Mouse (Mus musculus): ENCODE measurements at regions not wholly inside any gene's neighbourhood (a gene's known extent, or its start where the extent isn't known, plus 50 kb on each side); places are given as distances from the start of the nearest gene placed in this dataset.

GRCm38 (mm10) chr2:48733936-48734335 is 80.0 kb upstream of the Acvr2a start:
- TF ChIP-seq POLR2A (IDR thresholded peaks at IDR 0.05; ENCODE audit: borderline replicate concordance, control insufficient read depth, low read depth, low read length) (no peak), CTCF (IDR thresholded peaks at IDR 0.05; ENCODE audit: control insufficient read depth, insufficient read depth, low read length) (no peak)
- WGBS, result 64% methylated on average over 1 of the region's 1 CpGs
- H3K4me3 ChIP-seq (replicated peaks; ENCODE audit: control insufficient read depth, low read depth, low read length), result no peak overlapping the region

GRCm38 (mm10) chr2:48734521-48734920 is 79.4 kb upstream of the Acvr2a start:
- WGBS, result 74% methylated on average over 6 of the region's 6 CpGs
- H3K4me1 ChIP-seq (ENCODE audit: control insufficient read depth, insufficient read depth, low read length), result no peaks in the 10 kb centered on the region
- no peak for TF ChIP-seq POLR2A (IDR thresholded peaks at IDR 0.05; ENCODE audit: borderline replicate concordance, control insufficient read depth, low read depth, low read length)
- TF ChIP-seq CTCF (IDR thresholded peaks at IDR 0.05; ENCODE audit: control insufficient read depth, insufficient read depth, low read length), result no peak
- no peak overlapping the region for H3K4me3 ChIP-seq (replicated peaks; ENCODE audit: control insufficient read depth, low read depth, low read length)
- no peak overlapping the region for H3K27ac ChIP-seq (ENCODE audit: control insufficient read depth, insufficient read depth, low read depth, low read length, poor library complexity)

More at GRCm38 (mm10) chr2:48733936-48734335, 80.0 kb upstream of the Acvr2a start:
- no peaks in the 10 kb centered on the region for H3K4me1 ChIP-seq (ENCODE audit: control insufficient read depth, insufficient read depth, low read length)
- H3K27ac ChIP-seq (ENCODE audit: control insufficient read depth, insufficient read depth, low read depth, low read length, poor library complexity), result no peak overlapping the region

GRCm38 (mm10) chr2:48736312-48736711 is 77.6 kb upstream of the Acvr2a start:
- WGBS, result 77% methylated on average over 2 of the region's 2 CpGs
- no peaks in the 10 kb centered on the region for H3K4me1 ChIP-seq (ENCODE audit: control insufficient read depth, insufficient read depth, low read length)
- no peak for TF ChIP-seq POLR2A (IDR thresholded peaks at IDR 0.05; ENCODE audit: borderline replicate concordance, control insufficient read depth, low read depth, low read length)
- no peak overlapping the region for H3K4me3 ChIP-seq (replicated peaks; ENCODE audit: control insufficient read depth, low read depth, low read length)
- no peak overlapping the region for H3K27ac ChIP-seq (ENCODE audit: control insufficient read depth, insufficient read depth, low read depth, low read length, poor library complexity)
